In genomic region chr2:163580069-163580945, GRCm38 (mm10) we compare ENCODE assay signal across 16 mouse cellular contexts. TPM values are rescaled to one million over a fixed set of nuclear protein-coding genes. Genes with fewer than 3 reads are reported as not detected.
DNase-seq lines count a peak whose midpoint lies in the region; ATAC-seq and TF ChIP-seq lines count a peak whose summit lies in the region.
"Had no signal": no experiment of that assay in that cellular context is flagged by ENCODE, and none has a peak within 500 bp of the region (broad histone marks: within the 10 kb centered on the region; RNA-seq: fewer than 3 reads in every experiment).

No protein-coding gene starts in this region.

- H3ac ChIP-seq in C2C12 (ENCODE audit: control insufficient read depth, insufficient read length, low read depth), result no peak overlapping the region

- WGBS in heart, embryonic 13.5 days, result 59% methylated on average over 13 of the region's 13 CpGs
- 52% methylated on average over 12 of the region's 13 CpGs for WGBS in macrophage (ENCODE audit: missing documents)
- 80% methylated on average over 13 of the region's 13 CpGs for WGBS in midbrain, embryonic 16.5 days

- intact Hi-C loops in heart, postnatal 14 days (cut with DNase I), result no loop called here

- H3K4me3 ChIP-seq in heart, embryonic 13.5 days, result no peak overlapping the region
- H3K4me3 ChIP-seq in C2C12 (ENCODE audit: insufficient read depth, poor library complexity, severe bottlenecking) (no peak overlapping the region), macrophage (ENCODE audit: inconsistent target) (no peak overlapping the region)
- no peak overlapping the region for H3K4me3 ChIP-seq in midbrain, embryonic 16.5 days (ENCODE audit: low read depth, low read length)
- H3K4me3 ChIP-seq: embryonic facial prominence, embryonic 10.5 days; forebrain, embryonic 10.5 days had no signal

- no peak for DNase-seq in heart, postnatal 14 days
- DNase-seq in right cerebral cortex, adult 2 months (ENCODE audit: low spot score in 2 of 2), result no peak
- DNase-seq in urinary bladder, adult 2 months (ENCODE audit: low spot score), result no peak
- DNase-seq: cerebellum, adult 11-12 months; kidney, postnatal 4 days; lung, embryonic 14.5 days; retina, postnatal 1 day; thymus, postnatal 36 days had no signal

- H3K27me3 ChIP-seq in heart, embryonic 13.5 days (replicated peaks), result peaks cover 5% of the 10 kb centered on the region
- H3K27me3 ChIP-seq in C2C12 (ENCODE audit: control insufficient read depth, insufficient read depth, insufficient read length), result no peaks in the 10 kb centered on the region
- no peaks in the 10 kb centered on the region for H3K27me3 ChIP-seq in midbrain, embryonic 16.5 days (ENCODE audit: control insufficient read depth, insufficient read depth, low read depth, low read length)

- H3K4me2 ChIP-seq in heart, embryonic 13.5 days, result 0 out of 2 replicates have a peak overlapping the region, but pooled peaks have one; percentile 5
- H3K4me2 ChIP-seq in midbrain, embryonic 16.5 days (ENCODE audit: low read length), result no peak overlapping the region
- H3K4me2 ChIP-seq: lung, embryonic 14.5 days had no signal

- H3K79me2 ChIP-seq in C2C12 (ENCODE audit: control insufficient read depth, insufficient read depth) (no peaks in the 10 kb centered on the region), macrophage (ENCODE audit: inconsistent target) (no peaks in the 10 kb centered on the region)

- TF ChIP-seq CTCF in C2C12 (IDR thresholded peaks at IDR 0.05; ENCODE audit: control insufficient read depth, insufficient read depth, insufficient read length), result no peak

- H3K4me1 ChIP-seq in heart, embryonic 13.5 days, result peaks cover 10% of the 10 kb centered on the region; the same call in 1 of the 2 replicates
- H3K4me1 ChIP-seq in midbrain, embryonic 16.5 days (ENCODE audit: control insufficient read depth, insufficient read depth, low read length), result no peaks in the 10 kb centered on the region

- H3K36me3 ChIP-seq in heart, embryonic 13.5 days, result no peaks in the 10 kb centered on the region
- H3K36me3 ChIP-seq in C2C12 (ENCODE audit: control insufficient read depth, insufficient read depth) (no peaks in the 10 kb centered on the region), macrophage (ENCODE audit: inconsistent target) (no peaks in the 10 kb centered on the region)
- no peaks in the 10 kb centered on the region for H3K36me3 ChIP-seq in midbrain, embryonic 16.5 days (ENCODE audit: control insufficient read depth, insufficient read depth, low read length)
- H3K36me3 ChIP-seq: embryonic facial prominence, embryonic 10.5 days; forebrain, embryonic 10.5 days had no signal

- H3K27ac ChIP-seq in heart, embryonic 13.5 days (replicated peaks), result peak overlapping the region; percentile 42; the same call in 1 of the 2 replicates
- peak overlapping the region; percentile 15; the same call in 1 of the 2 replicates for H3K27ac ChIP-seq in macrophage
- no peak overlapping the region for H3K27ac ChIP-seq in midbrain, embryonic 16.5 days (ENCODE audit: low read length)
- H3K27ac ChIP-seq: embryonic facial prominence, embryonic 10.5 days; forebrain, embryonic 10.5 days had no signal

- H3K9me3 ChIP-seq in heart, embryonic 13.5 days, result no peaks in the 10 kb centered on the region
- no peaks in the 10 kb centered on the region for H3K9me3 ChIP-seq in midbrain, embryonic 16.5 days (replicated peaks; ENCODE audit: control insufficient read depth, low read length, poor library complexity, severe bottlenecking)
- H3K9me3 ChIP-seq: embryonic facial prominence, embryonic 10.5 days; forebrain, embryonic 10.5 days had no signal

- no peak overlapping the region for H3K9ac ChIP-seq in heart, embryonic 13.5 days
- H3K9ac ChIP-seq in midbrain, embryonic 16.5 days (ENCODE audit: low read depth, low read length), result no peak overlapping the region
- H3K9ac ChIP-seq: lung, embryonic 14.5 days had no signal

- no peaks in the 10 kb centered on the region for H3K79me3 ChIP-seq in C2C12 (ENCODE audit: low read depth)

- no peak for ATAC-seq in heart, embryonic 13.5 days (ENCODE audit: extremely low read depth, insufficient number of reproducible peaks, low FRiP score, low TSS enrichment)
- ATAC-seq in common myeloid progenitor, adult 5-6 weeks (replicated peaks; ENCODE audit: low read depth, poor library complexity, severe bottlenecking), result peak; percentile 43
- ATAC-seq in midbrain, embryonic 16.5 days, result no peak
- ATAC-seq: inflammation-experienced regulatory T-cells, adult 6 months had no signal

TF ChIP-seq in C2C12, 6 proteins besides CTCF, POLR2A, EP300 and RAD21:
- TF ChIP-seq FOSL1 (IDR thresholded peaks at IDR 0.05; ENCODE audit: insufficient read depth, low read length, poor library complexity, severe bottlenecking) (no peak), CEBPB (IDR thresholded peaks at IDR 0.05; ENCODE audit: low read depth) (peak; percentile 35), MAX (IDR thresholded peaks at IDR 0.05) (no peak), MYOG (IDR thresholded peaks at IDR 0.05; ENCODE audit: control insufficient read depth, extremely low read depth, insufficient read length) (no peak)

RNA-seq across cellular contexts. Expression of gene Ttpal, which starts 21.8 kb away (rescaled TPM):
- polyA plus RNA-seq in heart, embryonic 13.5 days (2015; fragmentation: Nextera tagmentation; extraction: Ambion mirVana), result 18.8 and 19.3 TPM in 2 replicates
- total RNA-seq in heart, postnatal 14 days (2021), result 10 to 100 TPM; 13.6 to 13.9 TPM
- 15.1 TPM for polyA plus RNA-seq in C2C12 (2012; fragmentation: generic; extraction: Trizol)
- total RNA-seq in common myeloid progenitor, adult 5-6 weeks (2017), result 7.7 and 10.6 TPM in 2 replicates
- 100 to 1,000 TPM in 11 of 26 experiments, 10 to 100 TPM in 15; 39.4 to 228 (median 75.4) TPM for total RNA-seq in macrophage (2018; cell fraction: chromatin; rRNA removed)
- total RNA-seq in macrophage (2018; cell fraction: cytosol; rRNA removed), result 10 to 100 TPM; 14.0 to 31.8 (median 18.4) TPM
- 100 to 1,000 TPM in 5 of 26 experiments, 10 to 100 TPM in 21; 24.8 to 160 (median 66.0) TPM for total RNA-seq in macrophage (2018; cell fraction: nucleus; rRNA removed)
- polyA plus RNA-seq in macrophage (2018), result 8.8 to 17.3 TPM (median 13.7 TPM) in 3 replicates
- polyA plus RNA-seq in urinary bladder, adult 2 months (2012; rRNA removed), result 22.0 and 22.9 TPM in 2 replicates
- 43.7 and 48.7 TPM in 2 replicates for polyA plus RNA-seq in midbrain, embryonic 16.5 days (2015; fragmentation: Nextera tagmentation; extraction: Ambion mirVana)
